Mouse (Mus musculus) large intestine, adult 2 months (tissue): Measurements from ENCODE around the gene Cd36. TPM values are rescaled to one million over a fixed set of nuclear protein-coding genes. Genes with fewer than 3 reads are reported as not detected.

ENCODE experiments used
- DNase-seq: peaks from one replicate; pipeline ENCODE4 v3.0.0-alpha.2; 2012; ENCODE audit warnings: low read depth, low spot score
- WGBS: fragments of 180-500 bp; shearing (Covaris S2); methylation state at CpG from one replicate; pipeline ENCODE4 v1.1.7; 2018; 5-methylcytosine and 5-hydroxymethylcytosine counted together
- polyA plus RNA-seq: library from polyadenylated mRNA; depleted of rRNA; stranded (reverse); fragments of >200 nt; gene quantifications from 2 replicates; pipeline ENCODE4 v1.2.3, GENCODE M21; 2012

Cd36 gene
- polyA plus RNA-seq, 1 experiment: 6.6 TPM

DNA sequence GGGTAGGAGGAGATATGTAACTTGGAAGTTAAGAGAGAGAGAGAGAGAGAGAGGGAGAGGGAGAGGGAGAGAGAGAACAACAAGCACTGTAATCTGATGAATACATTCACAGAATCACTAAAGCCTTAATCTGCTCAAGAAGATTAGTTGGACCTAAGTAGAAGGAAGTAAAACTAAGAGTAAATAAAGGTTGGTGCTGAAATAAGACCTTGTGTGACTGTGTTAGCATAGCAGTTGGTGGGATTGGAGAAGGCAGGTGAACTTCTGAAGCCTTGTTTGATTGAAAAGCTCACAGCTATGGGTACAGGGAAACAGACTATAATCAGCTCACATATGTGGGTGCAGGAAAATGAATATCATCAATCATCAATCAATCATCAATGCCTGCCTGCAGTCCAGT is 23.2 kb downstream of the Cd36 start:
- no peak for DNase-seq

DNA sequence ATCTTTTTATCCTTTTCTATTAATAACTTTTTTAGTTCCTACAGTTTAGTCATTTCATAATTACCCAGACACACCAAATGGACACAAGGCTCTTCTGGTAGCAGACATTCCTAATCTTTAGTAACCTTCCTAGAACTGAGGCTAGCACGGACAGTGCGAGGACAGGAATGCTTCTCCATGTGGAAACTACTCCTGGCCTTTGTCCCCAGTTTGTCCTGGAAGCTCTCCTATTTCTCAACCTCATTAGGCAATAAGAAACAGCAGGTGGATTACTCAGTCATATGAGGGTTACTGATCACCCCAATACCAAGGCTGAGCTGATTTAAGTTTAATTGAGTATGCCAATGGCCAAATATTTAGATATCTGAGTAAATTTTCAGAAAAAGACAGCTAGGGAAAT is 25.5 kb downstream of the Cd36 start:
- 54% methylated on average over 2 of the region's 2 CpGs for WGBS
- no peak for DNase-seq

DNA sequence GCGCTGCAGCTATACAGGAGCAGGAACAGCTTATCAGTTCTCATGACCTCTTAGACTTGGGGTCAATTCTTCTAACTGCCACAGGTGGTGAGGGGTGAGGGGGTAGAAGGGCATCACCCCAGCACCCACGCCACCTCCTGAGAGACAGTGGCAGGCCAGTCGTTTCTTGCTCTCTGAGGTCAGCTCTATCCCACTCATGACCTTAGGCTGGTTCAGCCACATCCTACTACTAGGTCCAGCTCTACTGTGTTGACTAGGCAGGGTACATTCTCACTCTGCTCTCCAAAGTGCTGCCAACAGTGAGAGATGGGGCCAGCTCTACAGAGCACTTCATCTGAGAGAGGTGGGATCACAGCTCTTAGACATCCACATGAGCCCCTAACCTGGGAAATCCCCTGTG is 30.2 kb downstream of the Cd36 start:
- 82% methylated on average over 3 of the region's 3 CpGs for WGBS

DNA sequence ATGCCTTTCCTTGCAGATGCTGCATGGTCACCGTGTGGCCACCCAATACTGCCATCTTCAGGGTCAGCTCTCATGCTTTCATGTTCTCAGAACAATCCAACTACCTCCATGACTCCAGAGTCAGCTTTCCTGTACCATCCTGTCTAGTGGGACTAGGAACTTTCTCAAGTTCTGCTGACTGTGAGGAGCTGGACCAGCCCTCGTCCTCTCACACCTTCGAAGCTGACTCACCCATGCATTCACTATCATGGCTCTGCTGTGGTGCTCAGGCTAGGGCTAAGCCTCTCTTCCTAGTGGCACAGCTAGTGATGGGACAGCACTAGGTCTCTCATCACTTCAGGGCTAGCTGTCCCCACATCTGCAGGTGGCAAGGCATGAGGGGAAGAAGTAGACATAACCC is 30.7 kb downstream of the Cd36 start:
- WGBS: 91% methylated on average over 3 of the region's 3 CpGs

More for the DNA sequence above, 30.2 kb downstream of the Cd36 start:
- DNase-seq: no peak

DNA sequence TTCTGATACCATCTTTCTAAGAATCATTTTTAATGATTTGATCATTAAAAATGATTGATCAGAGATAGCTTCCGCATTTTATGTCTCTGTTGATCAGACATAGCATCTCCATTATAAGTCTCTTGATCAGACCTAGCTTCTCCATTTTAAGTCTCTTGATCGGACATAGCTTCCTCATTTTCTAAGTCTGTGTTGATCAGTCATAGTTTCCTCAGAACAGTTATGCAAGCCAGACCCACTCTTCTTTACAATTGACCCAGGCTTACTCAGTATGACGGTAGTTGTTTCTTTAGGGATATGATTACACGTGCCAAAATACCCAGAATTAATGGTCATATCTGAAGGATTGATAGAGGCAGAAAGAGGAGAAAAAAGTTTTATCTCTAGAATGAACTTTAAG is 31.3 kb downstream of the Cd36 start:
- no peak for DNase-seq
- 87% methylated on average over 4 of the region's 4 CpGs for WGBS

More for the DNA sequence above, 30.7 kb downstream of the Cd36 start:
- DNase-seq: no peak

DNA sequence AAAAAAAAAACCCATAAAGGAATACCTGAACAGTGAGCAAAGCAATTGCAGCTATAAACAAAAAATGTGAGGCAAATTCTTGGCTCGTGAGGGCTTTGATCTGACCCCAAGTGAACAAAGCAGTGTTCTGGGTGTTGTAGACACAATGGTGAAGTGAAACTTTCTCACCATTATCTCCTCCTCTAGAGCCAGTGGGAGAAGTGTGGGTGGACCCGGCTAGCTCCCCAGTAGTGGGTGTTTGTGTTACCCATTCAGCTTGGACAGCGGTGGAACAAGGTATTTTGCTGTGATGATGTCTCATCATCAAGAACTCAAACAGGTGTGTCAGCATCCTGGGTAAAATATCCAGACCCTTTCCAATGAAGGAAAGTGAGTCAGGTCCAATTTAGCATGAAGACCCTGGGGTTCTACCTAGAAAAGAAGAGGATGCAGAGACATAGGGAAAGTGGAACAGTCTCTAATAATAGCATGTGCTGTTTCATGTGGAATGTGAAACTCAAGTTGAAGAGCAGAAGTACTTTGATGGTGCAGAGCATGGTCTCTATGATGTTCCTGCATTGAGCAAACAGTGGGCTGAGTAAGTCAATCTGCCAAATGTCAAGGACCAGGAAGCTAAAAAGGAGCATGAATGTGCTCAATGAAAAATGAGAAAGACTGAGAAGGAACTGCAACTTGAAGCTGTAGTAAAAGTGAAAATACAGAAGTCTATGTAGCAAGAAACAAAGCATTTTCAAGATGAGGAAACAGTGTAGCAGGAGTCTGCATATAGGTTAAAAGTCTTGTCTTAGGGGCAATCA is 34.3 kb downstream of the Cd36 start:
- no peak for DNase-seq
- 71% methylated on average over 3 of the region's 3 CpGs for WGBS

DNA sequence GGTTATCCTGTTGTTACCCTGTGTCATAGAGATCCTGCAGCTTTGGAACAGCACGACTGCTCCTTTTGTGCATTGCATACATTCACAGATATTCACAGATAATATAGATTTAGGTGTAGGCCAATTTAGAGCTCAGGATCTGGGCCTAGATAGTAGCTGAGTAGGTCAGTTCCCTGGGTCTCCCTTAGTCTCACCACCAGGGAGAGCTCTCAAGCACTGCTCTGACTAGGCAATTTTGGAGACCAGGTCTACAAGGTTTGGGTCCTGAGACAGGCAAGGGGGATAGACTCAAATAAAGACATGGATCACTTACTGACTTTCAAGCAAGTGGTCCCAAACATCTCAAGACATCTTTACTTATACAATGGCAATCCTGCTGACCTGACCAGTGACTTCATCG is 38.0 kb downstream of the Cd36 start:
- no peak for DNase-seq
- 87% methylated on average over 2 of the region's 2 CpGs for WGBS

DNA sequence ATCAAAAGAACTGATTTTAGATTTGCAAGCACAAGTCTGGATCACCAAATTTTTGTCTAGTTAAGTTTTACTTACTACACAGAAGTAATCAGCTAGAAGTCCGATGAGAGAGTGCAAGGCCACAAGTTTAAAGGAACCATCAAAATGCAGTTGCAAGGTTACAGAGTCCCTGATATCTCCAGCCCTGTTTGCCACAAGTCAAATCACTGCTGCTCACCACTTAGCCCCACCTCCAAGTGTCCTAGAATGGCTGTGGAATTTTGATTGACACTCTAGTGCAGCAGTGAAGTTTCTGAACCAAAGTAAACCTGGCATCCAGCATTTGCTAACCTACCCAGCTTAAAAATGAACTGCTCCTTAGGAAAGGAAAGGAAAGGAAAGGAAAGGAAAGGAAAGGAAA is 39.0 kb downstream of the Cd36 start:
- WGBS: 52% methylated on average over 1 of the region's 1 CpGs
- no peak for DNase-seq

DNA sequence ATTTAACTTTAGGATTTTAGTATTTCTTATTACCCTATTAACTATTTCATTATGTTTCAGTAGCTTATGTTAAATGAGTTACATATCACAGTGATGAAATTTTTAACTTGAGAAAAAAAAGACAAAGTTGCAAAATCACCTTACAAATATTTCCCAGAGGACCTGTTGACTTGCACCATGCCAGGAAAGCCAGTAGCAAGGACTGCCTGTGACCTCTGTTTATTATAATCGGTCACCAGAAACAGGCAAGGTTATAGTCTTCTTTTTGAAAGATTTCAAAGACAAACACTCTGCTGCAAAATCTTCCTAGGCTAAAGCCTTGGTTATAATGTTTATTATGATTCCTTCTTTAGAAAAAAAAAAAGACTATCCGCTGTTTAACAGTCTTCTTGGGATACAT is 39.9 kb downstream of the Cd36 start:
- 84% methylated on average over 2 of the region's 2 CpGs for WGBS
- DNase-seq: no peak

DNA sequence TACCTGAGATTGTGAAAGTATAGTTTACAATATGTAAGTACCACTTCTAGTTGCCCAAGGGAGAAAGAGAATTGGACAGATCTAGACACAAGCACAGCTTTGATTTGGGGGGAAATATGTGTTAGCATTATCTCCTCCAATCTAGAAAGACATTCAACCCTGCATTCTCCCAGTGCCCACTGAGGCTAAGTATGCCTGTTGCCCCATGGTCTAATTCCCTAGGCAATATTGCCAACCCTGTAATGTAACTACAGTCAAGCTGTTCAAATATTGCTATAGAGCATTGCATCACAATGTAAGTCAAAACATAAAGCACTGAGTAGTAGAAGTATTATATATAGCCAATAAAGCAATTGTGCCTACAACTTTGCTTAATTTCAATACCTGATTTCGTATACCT is 40.3 kb downstream of the Cd36 start:
- WGBS: 43% methylated on average over 1 of the region's 1 CpGs
- no peak for DNase-seq

DNA sequence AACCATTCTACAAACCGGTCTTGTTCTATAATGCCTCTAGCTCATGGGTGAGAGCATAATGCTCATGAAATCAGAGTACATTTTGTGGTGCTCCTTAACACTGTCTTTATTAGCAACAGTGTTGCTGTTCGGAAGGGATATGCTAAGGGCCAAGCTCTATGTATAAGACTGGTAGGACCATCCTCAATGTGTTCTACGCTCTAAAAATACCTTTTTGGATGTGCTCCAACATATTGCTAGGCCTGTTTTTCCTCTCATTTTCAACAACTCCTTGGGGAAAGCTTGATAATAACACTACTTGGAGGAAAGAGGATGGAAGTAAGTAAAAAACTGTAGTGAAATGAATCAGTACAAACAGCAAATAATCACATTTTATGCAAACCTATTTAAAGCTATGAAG is 44.7 kb downstream of the Cd36 start:
- no peak for DNase-seq
- WGBS: 65% methylated on average over 3 of the region's 3 CpGs

DNA sequence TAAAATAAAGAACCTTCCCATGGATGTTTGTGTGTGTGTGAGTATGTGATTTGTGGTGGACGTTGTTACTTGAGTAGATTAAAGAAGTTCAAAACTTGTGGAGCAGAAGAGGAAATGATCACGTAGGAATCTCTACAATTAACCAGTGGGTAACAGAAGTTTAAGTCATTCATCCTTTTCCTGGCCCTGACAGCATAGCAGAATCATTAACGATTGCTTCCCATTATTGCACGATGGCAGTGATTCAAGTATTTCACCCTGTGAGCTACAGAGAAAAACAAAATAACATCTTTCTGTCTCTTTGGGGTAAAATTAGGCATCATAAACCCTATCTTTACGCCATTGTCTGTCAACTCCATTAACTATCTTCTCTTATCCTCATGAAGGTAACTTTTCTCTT is 45.3 kb downstream of the Cd36 start:
- WGBS: 55% methylated on average over 5 of the region's 5 CpGs
- no peak for DNase-seq

DNA sequence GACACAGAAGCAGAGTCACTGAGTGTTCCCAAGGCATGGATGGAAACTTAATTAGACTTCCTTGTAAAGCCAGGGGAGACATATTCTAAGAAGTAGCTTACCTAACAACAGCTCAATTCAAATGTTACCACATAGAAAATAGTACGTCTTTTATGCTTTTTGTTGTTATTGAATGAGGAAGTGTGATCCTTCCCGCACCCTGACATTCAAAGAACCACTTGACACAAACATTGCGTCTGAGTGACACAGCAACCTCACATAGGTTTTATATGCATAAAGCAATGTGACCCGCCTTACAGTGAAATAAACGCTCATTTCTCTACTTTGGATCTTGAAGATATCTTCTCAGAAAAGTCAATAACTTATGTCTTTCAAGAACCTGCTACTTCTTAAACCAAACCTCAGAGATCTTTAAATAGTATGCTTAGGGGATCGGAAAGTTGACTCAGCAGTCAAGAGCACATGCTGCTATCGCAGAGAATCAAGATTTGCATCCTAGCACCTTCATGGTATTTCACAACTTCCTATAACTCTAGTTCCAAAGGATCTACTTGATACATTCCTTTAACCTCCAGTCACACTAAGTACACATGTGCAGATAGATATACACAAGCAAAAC is 46.4 kb downstream of the Cd36 start:
- WGBS: 76% methylated on average over 7 of the region's 7 CpGs

DNA sequence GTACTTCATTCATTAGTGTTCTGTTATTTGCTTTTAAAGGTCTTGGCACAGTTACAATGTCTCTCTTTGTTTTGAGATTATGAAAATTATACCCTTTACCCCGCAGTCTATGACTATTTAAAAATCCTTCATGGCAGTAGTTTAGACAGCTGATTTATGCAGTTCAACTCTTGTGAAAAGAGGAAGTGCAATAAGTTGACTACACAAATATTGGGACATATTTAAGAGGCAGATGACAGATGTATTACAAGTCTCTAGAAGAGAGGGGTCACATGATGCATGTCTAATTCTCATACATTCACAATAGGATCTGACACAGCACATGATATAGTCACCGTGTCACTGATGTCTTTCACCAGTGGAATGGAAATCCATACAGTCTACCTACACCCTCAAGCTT is 49.1 kb downstream of the Cd36 start:
- 39% methylated on average over 2 of the region's 2 CpGs for WGBS
- DNase-seq: no peak

More for the DNA sequence above, 46.4 kb downstream of the Cd36 start:
- DNase-seq: no peak

DNA sequence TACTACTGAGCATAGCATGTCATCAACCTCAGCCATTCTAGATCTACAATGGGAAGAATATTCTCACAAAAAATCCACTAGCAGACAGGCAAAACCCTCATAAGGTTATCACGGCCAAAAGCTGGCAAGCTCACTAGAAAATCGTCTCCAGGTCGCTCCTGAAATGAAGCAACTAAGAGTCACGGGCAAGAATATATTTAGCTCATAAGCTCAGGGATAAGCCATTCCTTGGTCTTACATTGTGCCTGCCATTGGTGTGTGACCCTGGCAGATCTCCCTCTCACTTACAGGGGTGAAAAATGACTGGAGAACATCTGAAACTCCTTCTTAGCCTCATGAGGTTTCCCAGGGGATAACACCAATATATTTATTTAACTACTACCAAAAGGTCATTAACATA is 52.2 kb downstream of the Cd36 start:
- no peak for DNase-seq
- WGBS: 88% methylated on average over 4 of the region's 4 CpGs

DNA sequence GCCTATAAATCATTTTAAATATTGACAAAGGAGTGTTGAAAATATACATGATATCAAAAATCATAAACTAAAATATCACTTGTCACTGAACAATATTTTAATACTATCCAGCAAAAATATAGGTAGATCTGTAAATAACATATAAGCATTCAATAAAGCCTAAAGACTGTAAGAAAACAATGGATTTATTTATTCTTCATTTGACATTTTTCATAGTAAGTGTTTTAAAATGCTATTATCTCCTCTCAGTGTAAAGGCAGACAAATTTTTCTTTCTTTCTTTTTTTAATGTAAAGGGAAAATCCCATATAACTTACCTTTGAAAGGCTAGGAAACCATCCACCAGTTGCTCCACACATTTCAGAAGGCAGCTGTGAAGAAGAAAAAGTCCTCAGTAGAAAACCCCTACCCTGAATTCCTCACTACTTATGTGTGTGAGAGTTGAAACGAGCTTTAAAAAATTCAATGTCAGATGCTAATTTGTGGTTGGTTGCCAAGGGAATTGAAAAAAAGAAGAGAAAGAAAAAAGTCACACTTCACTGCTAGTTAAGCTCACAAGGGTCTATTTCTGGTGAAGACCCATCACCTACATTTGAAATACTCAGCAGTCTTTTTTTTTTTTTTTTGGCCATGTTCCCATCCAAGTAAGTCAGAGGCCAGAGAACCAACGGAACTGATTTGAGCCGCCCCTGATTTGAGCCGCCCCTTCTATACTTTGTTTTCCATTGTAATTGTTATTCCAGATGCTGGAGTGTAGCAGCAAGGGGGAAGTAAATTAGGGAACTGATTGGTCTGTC is 53.1 kb downstream of the Cd36 start:
- DNase-seq: no peak
- 24% methylated on average over 4 of the region's 4 CpGs for WGBS

DNA sequence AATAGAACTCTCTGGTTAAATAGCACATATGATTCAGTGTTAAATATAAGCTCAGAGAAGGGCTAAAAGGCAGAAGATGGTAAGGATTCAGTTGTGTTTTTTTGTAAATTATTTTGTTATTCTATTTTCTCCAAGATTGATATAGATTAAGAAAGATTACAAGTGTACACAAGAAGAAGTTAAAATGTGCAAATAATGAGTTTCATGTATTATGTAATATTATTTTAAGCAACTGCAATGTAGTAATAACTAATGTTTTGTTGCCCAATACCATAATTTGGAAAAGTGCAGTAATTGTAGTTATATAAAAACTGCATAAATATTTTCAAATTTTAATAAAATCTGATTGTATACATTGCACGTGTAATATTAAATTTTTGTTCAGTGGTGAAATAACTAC is 54.8 kb downstream of the Cd36 start:
- no peak for DNase-seq
- 82% methylated on average over 1 of the region's 1 CpGs for WGBS

DNA sequence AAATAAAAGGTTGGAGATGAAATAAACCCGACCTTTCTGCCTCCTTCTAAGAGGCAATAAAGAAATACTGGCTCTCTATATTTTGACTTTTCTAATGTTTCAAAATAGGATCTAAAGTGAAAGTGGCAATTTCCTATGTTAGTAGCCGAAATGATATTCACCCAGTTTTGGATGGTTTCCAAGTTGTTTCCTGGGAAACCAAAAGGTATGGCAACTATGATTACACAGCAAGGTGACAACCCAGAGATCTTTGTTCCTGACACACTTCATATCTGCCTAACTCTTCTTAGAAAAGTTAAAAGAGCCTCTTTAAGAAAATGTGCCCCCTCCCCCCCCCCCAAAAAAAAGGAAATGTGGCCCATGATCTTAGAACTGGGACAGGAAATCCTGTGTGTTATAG is 58.1 kb downstream of the Cd36 start:
- no peak for DNase-seq
- WGBS: 12% methylated on average over 2 of the region's 2 CpGs

DNA sequence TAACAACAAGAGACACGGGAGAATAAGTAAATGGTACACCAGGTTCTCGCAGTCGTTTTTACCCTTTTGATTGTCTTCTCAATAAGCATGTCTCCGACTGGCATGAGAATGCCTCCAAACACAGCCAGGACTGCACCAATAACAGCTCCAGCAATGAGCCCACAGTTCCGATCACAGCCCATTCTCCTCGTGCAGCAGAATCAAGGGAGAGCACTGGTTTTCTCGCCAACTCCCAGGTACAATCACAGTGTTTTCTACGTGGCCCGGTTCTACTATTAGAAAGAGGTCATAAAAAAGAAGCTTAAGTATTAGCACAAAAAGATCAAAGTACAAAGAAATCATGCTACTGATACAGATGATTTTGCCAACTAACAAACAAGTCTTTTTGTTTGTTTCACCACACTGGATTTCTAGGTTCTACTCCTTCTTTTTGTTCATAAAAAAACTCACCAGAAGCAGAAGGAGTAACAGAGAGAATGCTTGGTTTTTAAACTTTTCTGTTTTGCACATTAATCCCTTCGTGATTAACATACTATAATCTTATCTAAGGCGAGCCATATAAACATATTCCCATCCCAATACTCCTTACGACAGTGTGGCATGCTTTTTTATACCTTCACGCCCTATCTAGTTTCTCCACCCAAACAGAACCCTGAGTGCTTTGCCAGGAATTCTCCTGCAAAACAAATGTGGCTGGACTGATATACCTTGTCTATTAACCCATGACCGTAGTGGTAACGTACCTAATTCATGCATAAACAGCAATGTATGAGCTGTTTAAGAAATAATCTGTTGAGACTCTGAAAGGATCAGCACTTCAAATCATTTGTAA is 59.7 kb downstream of the Cd36 start:
- WGBS: 60% methylated on average over 15 of the region's 15 CpGs
- DNase-seq: no peak

DNA sequence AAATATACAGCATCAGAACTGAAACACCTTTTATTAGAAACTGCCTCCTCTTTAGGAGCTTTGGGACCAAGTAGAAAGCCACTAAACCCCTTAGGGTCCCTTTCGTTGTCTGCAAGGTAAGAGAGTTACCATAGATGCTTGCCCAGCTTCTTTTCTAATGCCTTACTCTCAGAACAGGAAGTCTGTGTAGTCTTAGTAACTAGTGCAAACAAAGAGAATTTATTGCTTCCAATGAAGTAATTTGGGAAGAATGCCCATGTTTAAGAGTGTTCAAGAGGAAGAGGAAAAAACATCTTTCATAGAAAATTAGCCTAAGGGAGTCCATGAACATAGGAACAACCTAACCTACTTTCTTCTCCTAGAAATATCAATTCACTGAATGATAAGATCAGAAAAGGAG is 67.2 kb downstream of the Cd36 start:
- WGBS: 9% methylated on average over 1 of the region's 1 CpGs
- DNase-seq: no peak
